Mouse (Mus musculus): ENCODE measurements around the gene Nfkbid. TPM values are rescaled to one million over a fixed set of nuclear protein-coding genes. Genes with fewer than 3 reads are reported as not detected.

The Nfkbid gene
- polyA plus RNA-seq, 1 experiment from 2014 or later = 1.2 TPM

DNA sequence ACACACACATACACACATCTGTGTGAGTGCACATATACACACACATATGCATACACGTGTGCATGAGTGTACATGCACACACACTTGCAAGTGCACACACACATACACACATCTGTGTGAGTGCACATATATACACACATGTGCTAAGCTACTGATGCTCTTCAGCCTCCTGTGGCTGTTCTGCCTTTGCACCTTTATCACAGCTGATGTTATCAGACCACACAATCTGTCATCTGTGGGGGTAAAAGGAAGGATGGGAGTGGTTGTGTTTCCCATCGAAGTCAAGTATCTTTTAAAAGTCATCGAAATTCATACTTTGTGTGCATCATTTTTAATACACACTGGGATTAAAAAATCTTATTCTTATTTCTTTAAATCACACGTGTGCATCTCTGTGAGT, 19.2 kb upstream of the Nfkbid start:
- Histone ChIP-seq H3K4me2 (ENCODE audit: low read length) (no peak overlapping the region), H3K27me3 (replicated peaks; ENCODE audit: control insufficient read depth, insufficient read depth, low read length) (no peaks in the 10 kb centered on the region), H3K9me3 (replicated peaks; ENCODE audit: control insufficient read depth, low read length) (no peaks in the 10 kb centered on the region), H3K4me1 (ENCODE audit: control insufficient read depth, insufficient read depth, low read length) (no peaks in the 10 kb centered on the region), H3K36me3 (ENCODE audit: control insufficient read depth, insufficient read depth, low read length) (no peaks in the 10 kb centered on the region), H3K9ac (ENCODE audit: low read length) (no peak overlapping the region), H3K4me3 (ENCODE audit: low read depth, low read length) (no peak overlapping the region), H3K27ac (ENCODE audit: low read depth, low read length) (no peak overlapping the region)
- 75% methylated on average over 4 of the region's 4 CpGs for WGBS
- no peak for DNase-seq (ENCODE audit: low spot score)
- ATAC-seq = no peak

DNA sequence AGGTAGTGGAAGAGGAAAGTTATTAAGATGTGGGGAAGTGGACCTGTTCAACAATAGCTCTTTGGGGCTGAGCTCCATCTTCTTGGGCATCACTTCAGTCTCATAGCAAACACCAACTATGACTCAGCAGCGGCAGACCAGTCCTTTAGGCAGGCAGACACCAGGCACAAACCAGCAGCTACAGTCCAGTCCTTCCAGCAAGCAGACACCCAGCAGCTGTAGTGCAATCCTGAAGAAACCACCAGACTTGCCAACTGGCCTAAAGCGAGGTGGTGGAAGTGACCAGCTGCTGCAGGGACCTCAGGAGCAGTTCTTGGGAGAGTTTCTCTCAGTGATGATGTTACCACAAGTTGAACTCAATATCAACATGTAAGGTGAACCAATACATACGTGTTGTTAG, 12.9 kb upstream of the Nfkbid start:
- DNase-seq (ENCODE audit: low spot score) (no peak), ATAC-seq (no peak)
- Histone ChIP-seq H3K4me1 (ENCODE audit: control insufficient read depth, insufficient read depth, low read length) (no peaks in the 10 kb centered on the region), H3K4me3 (ENCODE audit: low read depth, low read length) (no peak overlapping the region), H3K4me2 (ENCODE audit: low read length) (no peak overlapping the region), H3K9me3 (replicated peaks; ENCODE audit: control insufficient read depth, low read length) (no peaks in the 10 kb centered on the region), H3K36me3 (ENCODE audit: control insufficient read depth, insufficient read depth, low read length) (no peaks in the 10 kb centered on the region), H3K9ac (ENCODE audit: low read length) (no peak overlapping the region), H3K27ac (ENCODE audit: low read depth, low read length) (no peak overlapping the region), H3K27me3 (replicated peaks; ENCODE audit: control insufficient read depth, insufficient read depth, low read length) (no peaks in the 10 kb centered on the region)
- WGBS = 85% methylated on average over 3 of the region's 3 CpGs

GRCm38 (mm10) chr7:30409789-30410188, 11.7 kb upstream of the Nfkbid start:
- WGBS = 77% methylated on average over 2 of the region's 2 CpGs
- no peaks in the 10 kb centered on the region for H3K27me3 ChIP-seq (replicated peaks; ENCODE audit: control insufficient read depth, insufficient read depth, low read length)

GRCm38 (mm10) chr7:30411023-30411422, 10.5 kb upstream of the Nfkbid start:
- Histone ChIP-seq H3K9ac (ENCODE audit: low read length) (no peak overlapping the region), H3K27me3 (replicated peaks; ENCODE audit: control insufficient read depth, insufficient read depth, low read length) (no peaks in the 10 kb centered on the region), H3K4me3 (ENCODE audit: low read depth, low read length) (no peak overlapping the region), H3K9me3 (replicated peaks; ENCODE audit: control insufficient read depth, low read length) (no peaks in the 10 kb centered on the region), H3K27ac (ENCODE audit: low read depth, low read length) (no peak overlapping the region), H3K4me2 (ENCODE audit: low read length) (no peak overlapping the region), H3K36me3 (ENCODE audit: control insufficient read depth, insufficient read depth, low read length) (no peaks in the 10 kb centered on the region), H3K4me1 (ENCODE audit: control insufficient read depth, insufficient read depth, low read length) (no peaks in the 10 kb centered on the region)
- no peak for ATAC-seq
- DNase-seq (ENCODE audit: low spot score) = no peak
- WGBS = 87% methylated on average over 3 of the region's 3 CpGs

More at GRCm38 (mm10) chr7:30409789-30410188, 11.7 kb upstream of the Nfkbid start:
- Histone ChIP-seq H3K9me3 (replicated peaks; ENCODE audit: control insufficient read depth, low read length) (no peaks in the 10 kb centered on the region), H3K36me3 (ENCODE audit: control insufficient read depth, insufficient read depth, low read length) (no peaks in the 10 kb centered on the region), H3K27ac (ENCODE audit: low read depth, low read length) (no peak overlapping the region), H3K4me2 (ENCODE audit: low read length) (no peak overlapping the region), H3K4me3 (ENCODE audit: low read depth, low read length) (no peak overlapping the region), H3K9ac (ENCODE audit: low read length) (no peak overlapping the region), H3K4me1 (ENCODE audit: control insufficient read depth, insufficient read depth, low read length) (no peaks in the 10 kb centered on the region)
- no peak for ATAC-seq
- no peak for DNase-seq (ENCODE audit: low spot score)

- whole genome bisulfite sequencing = 53% methylated on average over 3 of the region's 4 CpGs
Measured at GRCm38 (mm10) chr7:30412735-30413147, 8.8 kb upstream of the Nfkbid start.

GRCm38 (mm10) chr7:30413596-30413995, 7.9 kb upstream of the Nfkbid start, which contains the start of gene Tyrobp:
TSS of gene Tyrobp (plus strand) at chr7:30413760.
- 72% methylated on average over 5 of the region's 5 CpGs for WGBS
- no peak for ATAC-seq
- Histone ChIP-seq H3K27me3 (replicated peaks; ENCODE audit: control insufficient read depth, insufficient read depth, low read length) (no peaks in the 10 kb centered on the region), H3K4me1 (ENCODE audit: control insufficient read depth, insufficient read depth, low read length) (no peaks in the 10 kb centered on the region), H3K4me3 (ENCODE audit: low read depth, low read length) (no peak within 1 kb of the TSS), H3K27ac (ENCODE audit: low read depth, low read length) (no peak within 1 kb of the TSS), H3K9ac (ENCODE audit: low read length) (no peak within 1 kb of the TSS), H3K9me3 (replicated peaks; ENCODE audit: control insufficient read depth, low read length) (no peaks in the 10 kb centered on the region), H3K36me3 (ENCODE audit: control insufficient read depth, insufficient read depth, low read length) (no peaks in the 10 kb centered on the region), H3K4me2 (ENCODE audit: low read length) (no peak within 1 kb of the TSS)
- no peak for DNase-seq (ENCODE audit: low spot score)

More at GRCm38 (mm10) chr7:30412735-30413147, 8.8 kb upstream of the Nfkbid start:
- H3K9me3 ChIP-seq (replicated peaks; ENCODE audit: control insufficient read depth, low read length) = no peaks in the 10 kb centered on the region
- no peaks in the 10 kb centered on the region for H3K36me3 ChIP-seq (ENCODE audit: control insufficient read depth, insufficient read depth, low read length)
- no peak overlapping the region for H3K4me2 ChIP-seq (ENCODE audit: low read length)
- H3K9ac ChIP-seq (ENCODE audit: low read length) = no peak overlapping the region
- no peak overlapping the region for H3K27ac ChIP-seq (ENCODE audit: low read depth, low read length)
- no peaks in the 10 kb centered on the region for H3K4me1 ChIP-seq (ENCODE audit: control insufficient read depth, insufficient read depth, low read length)
- ATAC-seq (no peak), DNase-seq (ENCODE audit: low spot score) (no peak)
- no peaks in the 10 kb centered on the region for H3K27me3 ChIP-seq (replicated peaks; ENCODE audit: control insufficient read depth, insufficient read depth, low read length)
- no peak overlapping the region for H3K4me3 ChIP-seq (ENCODE audit: low read depth, low read length)

DNA sequence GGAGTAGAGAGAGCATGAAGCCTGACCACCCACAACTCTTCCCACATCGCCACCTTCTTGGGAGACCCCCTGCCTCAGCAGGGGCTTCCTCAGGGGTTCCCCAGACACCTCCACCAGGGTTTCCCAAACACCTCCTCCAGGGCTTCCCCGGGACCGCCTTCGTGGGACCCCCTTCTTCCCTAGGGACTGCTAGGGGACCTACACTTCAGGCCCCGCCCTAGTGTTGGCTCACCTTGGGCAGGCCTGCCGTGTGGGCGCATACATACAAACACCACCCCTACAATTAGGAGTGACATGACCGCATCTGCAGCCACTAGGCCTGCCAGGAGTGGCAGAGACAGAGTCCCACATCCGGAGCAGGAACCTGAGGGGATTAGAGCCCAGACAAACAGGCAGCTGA, 3.7 kb upstream of the Nfkbid start:
- ATAC-seq (no peak), DNase-seq (ENCODE audit: low spot score) (no peak)
- Histone ChIP-seq H3K4me1 (ENCODE audit: control insufficient read depth, insufficient read depth, low read length) (0 out of 2 replicates have a peak, but pooled peaks cover 5% of the 10 kb centered on the region), H3K9me3 (replicated peaks; ENCODE audit: control insufficient read depth, low read length) (no peaks in the 10 kb centered on the region), H3K36me3 (ENCODE audit: control insufficient read depth, insufficient read depth, low read length) (no peaks in the 10 kb centered on the region), H3K9ac (ENCODE audit: low read length) (no peak overlapping the region), H3K27ac (ENCODE audit: low read depth, low read length) (no peak overlapping the region), H3K4me3 (ENCODE audit: low read depth, low read length) (no peak overlapping the region), H3K4me2 (ENCODE audit: low read length) (no peak overlapping the region), H3K27me3 (replicated peaks; ENCODE audit: control insufficient read depth, insufficient read depth, low read length) (no peaks in the 10 kb centered on the region)
- WGBS = 82% methylated on average over 9 of the region's 9 CpGs

- DNase-seq (ENCODE audit: low spot score) = no peak
- H3K9me3 ChIP-seq (replicated peaks; ENCODE audit: control insufficient read depth, low read length) = no peaks in the 10 kb centered on the region
- H3K9ac ChIP-seq (ENCODE audit: low read length) = no peak within 1 kb of the TSS
- H3K27ac ChIP-seq (ENCODE audit: low read depth, low read length) = no peak within 1 kb of the TSS
- H3K4me3 ChIP-seq (ENCODE audit: low read depth, low read length) = no peak within 1 kb of the TSS
- ATAC-seq = no peak
- WGBS = 72% methylated on average over 10 of the region's 10 CpGs
- 0 out of 2 replicates have a peak, but pooled peaks cover 7% of the 10 kb centered on the region for H3K4me1 ChIP-seq (ENCODE audit: control insufficient read depth, insufficient read depth, low read length)
- H3K27me3 ChIP-seq (replicated peaks; ENCODE audit: control insufficient read depth, insufficient read depth, low read length) = no peaks in the 10 kb centered on the region
- H3K4me2 ChIP-seq (ENCODE audit: low read length) = no peak within 1 kb of the TSS
- no peaks in the 10 kb centered on the region for H3K36me3 ChIP-seq (ENCODE audit: control insufficient read depth, insufficient read depth, low read length)
Measured at GRCm38 (mm10) chr7:30419561-30420499, 1.7 kb upstream of the Nfkbid start, which contains the start of gene Hcst. TSS of gene Hcst (minus strand) at chr7:30419854.

- Histone ChIP-seq H3K4me1 (ENCODE audit: control insufficient read depth, insufficient read depth, low read length) (0 out of 2 replicates have a peak, but pooled peaks cover 7% of the 10 kb centered on the region), H3K9ac (ENCODE audit: low read length) (no peak overlapping the region), H3K27ac (ENCODE audit: low read depth, low read length) (no peak overlapping the region), H3K9me3 (replicated peaks; ENCODE audit: control insufficient read depth, low read length) (no peaks in the 10 kb centered on the region), H3K4me2 (ENCODE audit: low read length) (no peak overlapping the region), H3K27me3 (replicated peaks; ENCODE audit: control insufficient read depth, insufficient read depth, low read length) (no peaks in the 10 kb centered on the region), H3K4me3 (ENCODE audit: low read depth, low read length) (no peak overlapping the region), H3K36me3 (ENCODE audit: control insufficient read depth, insufficient read depth, low read length) (peaks cover 6% of the 10 kb centered on the region; the same call in 1 of the 2 replicates)
- DNase-seq (ENCODE audit: low spot score) (no peak), ATAC-seq (no peak)
- 83% methylated on average over 3 of the region's 3 CpGs for WGBS
Measured at GRCm38 (mm10) chr7:30420673-30421072, 859 bp upstream of the Nfkbid start.

Measured in forebrain, embryonic 14.5 days (tissue).